Mouse (Mus musculus) thymus, adult 2 months (tissue): ENCODE results near the gene Pde1b.

Experiments
- CTCF ChIP-seq: fragments of 200-500 bp; IDR thresholded peaks from 2 replicates; pipeline ENCODE4 v1.5.1; 2012; ENCODE audit warnings: mild to moderate bottlenecking, control low read depth, low read length, moderate library complexity, borderline replicate concordance; ENCODE audit not compliant: control insufficient read depth, poor library complexity, insufficient read depth; ENCODE audit errors: extremely low read depth
- POLR2A ChIP-seq: fragments of 200-500 bp; IDR thresholded peaks from 2 replicates; pipeline ENCODE4 v1.6.1; 2012; ENCODE audit warnings: mild to moderate bottlenecking, low read length, control low read depth, moderate library complexity; ENCODE audit not compliant: control insufficient read depth, poor library complexity, insufficient read depth; ENCODE audit errors: extremely low read depth

- TF ChIP-seq CTCF (no peak), POLR2A (no peak)
Measured at GRCm38 (mm10) chr15:103534054-103534620, 31.3 kb downstream of the Pde1b start.
